Mouse (Mus musculus) myocyte (in vitro differentiated cells): Measurements from ENCODE around the gene Sh3glb2.

Experiments
- CEBPB ChIP-seq: IDR thresholded peaks from 2 replicates; pipeline ENCODE4 v1.6.1; 2011; ENCODE audit warnings: mild to moderate bottlenecking, moderate library complexity; ENCODE audit not compliant: poor library complexity, insufficient read depth, severe bottlenecking
- E2F4 ChIP-seq: IDR thresholded peaks from one replicate; pipeline ENCODE4 v1.6.1; 2011; ENCODE audit warnings: mild to moderate bottlenecking, control low read depth, moderate library complexity; ENCODE audit not compliant: insufficient read depth
- MAX ChIP-seq: IDR thresholded peaks from one replicate; pipeline ENCODE4 v1.6.1; 2011; ENCODE audit warnings: low read depth, mild to moderate bottlenecking, control low read depth
- MYOG ChIP-seq, 3 experiments: IDR thresholded peaks; one replicate each; pipeline ENCODE4 v1.6.1; 2011; ENCODE audit warnings: control low read depth in 2 of 3, low read depth in 2 of 3, mild to moderate bottlenecking in 2 of 3; ENCODE audit not compliant: insufficient read length in 2 of 3, control insufficient read depth in 1 of 3, insufficient read depth in 1 of 3
- POLR2A ChIP-seq: IDR thresholded peaks from one replicate; pipeline ENCODE4 v1.6.1; 2011; ENCODE audit warnings: low read depth, mild to moderate bottlenecking, control low read depth, moderate library complexity; ENCODE audit not compliant: insufficient read length
- SRF ChIP-seq: IDR thresholded peaks from one replicate; pipeline ENCODE4 v1.6.1; 2011; ENCODE audit warnings: low read depth; ENCODE audit not compliant: control insufficient read depth, insufficient read length
- TCF3 ChIP-seq: IDR thresholded peaks from one replicate; pipeline ENCODE4 v1.6.1; 2011; ENCODE audit warnings: low read depth, control low read depth; ENCODE audit not compliant: insufficient read length
- USF1 ChIP-seq: IDR thresholded peaks from one replicate; pipeline ENCODE4 v1.6.1; 2011; ENCODE audit warnings: low read depth, mild to moderate bottlenecking, control low read depth, moderate library complexity

DNA sequence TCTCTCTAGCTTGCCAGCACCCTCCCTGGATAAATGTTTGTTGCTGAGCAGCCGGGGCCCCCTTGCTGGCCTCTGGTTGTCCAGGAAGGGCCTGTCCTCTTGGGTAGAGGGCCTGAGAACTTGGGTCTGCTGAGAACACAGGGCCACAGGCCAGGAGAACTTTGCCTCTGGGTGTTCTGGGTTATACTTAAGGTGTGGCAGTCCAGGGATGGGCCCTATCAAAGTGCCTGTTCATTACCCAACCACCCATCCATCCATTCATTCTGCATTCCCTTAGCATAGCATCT, 34.2 kb upstream of the Sh3glb2 start:
- no peak for TF ChIP-seq MYOG (IDR thresholded peaks at IDR 0.05; ENCODE audit: control insufficient read depth in 1 of 3, insufficient read depth in 1 of 3, insufficient read length in 2 of 3, low read depth in 2 of 3)
- TF ChIP-seq POLR2A = no peak
- no peak for TF ChIP-seq TCF3
- no peak for TF ChIP-seq MAX
- no peak for TF ChIP-seq E2F4
- no peak for TF ChIP-seq SRF
- no peak for TF ChIP-seq CEBPB
- TF ChIP-seq USF1 = no peak
